Comparison of ENCODE assay signal across 15 mouse cellular contexts in genomic region chr9:120681404-120681803, GRCm38 (mm10).
"Had no signal": no experiment of that assay in that cellular context is flagged by ENCODE, and none has a peak within 500 bp of the region (broad histone marks: within the 10 kb centered on the region; RNA-seq: fewer than 3 reads in every experiment).

No protein-coding gene starts in this region.

- H3K9ac ChIP-seq: limb, embryonic 15.5 days; liver, embryonic 12.5 days; lung, embryonic 14.5 days; neural tube, embryonic 15.5 days; stomach, embryonic 15.5 days had no signal

- H3K27ac ChIP-seq: left cerebral cortex, adult 2 months; limb, embryonic 15.5 days; liver, embryonic 12.5 days; midbrain, embryonic 10.5 days; neural tube, embryonic 15.5 days; stomach, embryonic 15.5 days had no signal

- H3K27me3 ChIP-seq: limb, embryonic 15.5 days; neural tube, embryonic 15.5 days; stomach, embryonic 15.5 days had no signal

- ATAC-seq: liver, embryonic 12.5 days had no signal

- H3K9me3 ChIP-seq: limb, embryonic 15.5 days; liver, embryonic 12.5 days; midbrain, embryonic 10.5 days; neural tube, embryonic 15.5 days; stomach, embryonic 15.5 days had no signal

- DNase-seq: kidney, adult 8-10 months; kidney, postnatal 25 days; lung, embryonic 14.5 days; lung, postnatal 10 days; lung, postnatal 4 days; midbrain, embryonic 14.5 days; right cerebral cortex, postnatal 14 days; thymus, adult 2 months; thymus, postnatal 25 days had no signal

- H3K4me2 ChIP-seq: limb, embryonic 15.5 days; liver, embryonic 12.5 days; lung, embryonic 14.5 days; neural tube, embryonic 15.5 days; stomach, embryonic 15.5 days had no signal

- H3K4me3 ChIP-seq: left cerebral cortex, adult 2 months; limb, embryonic 15.5 days; liver, embryonic 12.5 days; midbrain, embryonic 10.5 days; neural tube, embryonic 15.5 days; stomach, embryonic 15.5 days had no signal

- H3K36me3 ChIP-seq: limb, embryonic 15.5 days; liver, embryonic 12.5 days; midbrain, embryonic 10.5 days; neural tube, embryonic 15.5 days; stomach, embryonic 15.5 days had no signal
